Comparison of ENCODE assay signal across 8 mouse cellular contexts in genomic region chr1:91540271-91540826, GRCm38 (mm10). TPM values are rescaled to one million over a fixed set of nuclear protein-coding genes. Genes with fewer than 3 reads are reported as not detected.
A peak's percentile ranks its signal among the peaks of the same experiment; 100 is the strongest.
DNase-seq lines count a peak whose midpoint lies in the region; ATAC-seq and TF ChIP-seq lines count a peak whose summit lies in the region.

Gene Asb1 (plus strand): TSS chr1:91540544.

- H3K36me3 ChIP-seq in forebrain, embryonic 10.5 days (replicated peaks) = peaks cover 5% of the 10 kb centered on the region
- H3K36me3 ChIP-seq in heart, embryonic 15.5 days = no peaks in the 10 kb centered on the region
- peaks cover 11% of the 10 kb centered on the region for H3K36me3 ChIP-seq in liver, embryonic 14.5 days (replicated peaks; ENCODE audit: control insufficient read depth, insufficient read depth, low read depth)
- H3K36me3 ChIP-seq in neural tube, embryonic 11.5 days (ENCODE audit: control insufficient read depth, insufficient read depth, low read length) = no peaks in the 10 kb centered on the region
- no peaks in the 10 kb centered on the region for H3K36me3 ChIP-seq in stomach, postnatal 0 days (ENCODE audit: control insufficient read depth, insufficient read depth, low read length)

- ATAC-seq in heart, embryonic 15.5 days (replicated peaks; ENCODE audit: insufficient number of reproducible peaks, insufficient read depth, low FRiP score, low read depth) = peak; percentile 95
- ATAC-seq in liver, embryonic 14.5 days (ENCODE audit: insufficient read depth) = peak; percentile 90
- ATAC-seq in neural tube, embryonic 11.5 days (ENCODE audit: insufficient read depth, low FRiP score, low TSS enrichment) = peak; percentile 96
- ATAC-seq in stomach, postnatal 0 days (ENCODE audit: low FRiP score, low TSS enrichment) = peak; percentile 97

- TF ChIP-seq CTCF in liver, embryonic 14.5 days (IDR thresholded peaks at IDR 0.05; ENCODE audit: low read depth) = peak; percentile 49
- peak; percentile 52 for TF ChIP-seq CTCF in stomach, postnatal 0 days (IDR thresholded peaks at IDR 0.05; ENCODE audit: low read depth)

- peak within 1 kb of the TSS; percentile 72 for H3K27ac ChIP-seq in forebrain, embryonic 10.5 days
- peak within 1 kb of the TSS; percentile 75 for H3K27ac ChIP-seq in heart, embryonic 15.5 days
- H3K27ac ChIP-seq in liver, embryonic 14.5 days = peak within 1 kb of the TSS; percentile 92
- peak within 1 kb of the TSS; percentile 34; the same call in 1 of the 2 replicates for H3K27ac ChIP-seq in neural tube, embryonic 11.5 days (ENCODE audit: low read depth, low read length)
- no peak within 1 kb of the TSS; the same call in 1 of the 2 replicates for H3K27ac ChIP-seq in stomach, postnatal 0 days (replicated peaks)

- H3K9ac ChIP-seq in heart, embryonic 15.5 days = peak within 1 kb of the TSS; percentile 78
- peak within 1 kb of the TSS; percentile 97 for H3K9ac ChIP-seq in liver, embryonic 14.5 days (replicated peaks)
- peak within 1 kb of the TSS; percentile 70 for H3K9ac ChIP-seq in neural tube, embryonic 11.5 days (ENCODE audit: low read length)
- peak within 1 kb of the TSS; percentile 77 for H3K9ac ChIP-seq in stomach, postnatal 0 days (ENCODE audit: low read length)

- H3K27me3 ChIP-seq in forebrain, embryonic 10.5 days (ENCODE audit: poor library complexity, severe bottlenecking) = peaks cover 41% of the 10 kb centered on the region
- H3K27me3 ChIP-seq in heart, embryonic 15.5 days = peaks cover 13% of the 10 kb centered on the region
- no peaks in the 10 kb centered on the region for H3K27me3 ChIP-seq in liver, embryonic 14.5 days (ENCODE audit: control insufficient read depth, insufficient read depth, low read length)
- H3K27me3 ChIP-seq in neural tube, embryonic 11.5 days (ENCODE audit: control insufficient read depth, insufficient read depth, low read length) = peaks cover 13% of the 10 kb centered on the region; the same call in 1 of the 2 replicates
- H3K27me3 ChIP-seq in stomach, postnatal 0 days (ENCODE audit: control insufficient read depth, insufficient read depth, low read length) = no peaks in the 10 kb centered on the region

- TF ChIP-seq EP300 in liver, embryonic 14.5 days (IDR thresholded peaks at IDR 0.05; ENCODE audit: low read depth) = peak; percentile 50
- no peak for TF ChIP-seq EP300 in stomach, postnatal 0 days (optimal IDR thresholded peaks at IDR 0.05)

- H3K9me3 ChIP-seq in forebrain, embryonic 10.5 days = no peaks in the 10 kb centered on the region
- H3K9me3 ChIP-seq in heart, embryonic 15.5 days (replicated peaks) = no peaks in the 10 kb centered on the region
- no peaks in the 10 kb centered on the region for H3K9me3 ChIP-seq in liver, embryonic 14.5 days (ENCODE audit: control insufficient read depth, low read length)
- no peaks in the 10 kb centered on the region for H3K9me3 ChIP-seq in neural tube, embryonic 11.5 days (ENCODE audit: control insufficient read depth, low read length)
- no peaks in the 10 kb centered on the region for H3K9me3 ChIP-seq in stomach, postnatal 0 days (ENCODE audit: control insufficient read depth, low read length)

- peak; percentile 72 to 80 for DNase-seq in CD8-positive naive resting alpha-beta T cell, adult 2 months (ENCODE audit: low read depth in 2 of 2, low spot score in 2 of 2)
- DNase-seq in c-Kit-positive CD71-negative TER-119-negative erythroid progenitor cells, embryonic 14.5 days (ENCODE audit: low read depth) = peak; percentile 95
- peak; percentile 98 for DNase-seq in forebrain, embryonic 10.5 days (ENCODE audit: extremely low spot score, low spot score)
- DNase-seq in kidney, postnatal 25 days = peak; percentile 94 to 98
- DNase-seq in liver, embryonic 14.5 days (ENCODE audit: low read depth in 3 of 3, low spot score in 3 of 3) = peak; percentile 98 to 100 (median 98)
- DNase-seq in neural tube, embryonic 11.5 days (ENCODE audit: low spot score) = peak; percentile 99
- DNase-seq in stomach, postnatal 0 days (ENCODE audit: low spot score) = peak; percentile 95

- H3K4me1 ChIP-seq in forebrain, embryonic 10.5 days = peaks cover 28% of the 10 kb centered on the region
- peaks cover 19% of the 10 kb centered on the region for H3K4me1 ChIP-seq in heart, embryonic 15.5 days (replicated peaks)
- H3K4me1 ChIP-seq in liver, embryonic 14.5 days (replicated peaks; ENCODE audit: control insufficient read depth in 2 of 2, insufficient read depth in 2 of 2, low read length in 1 of 2) = peaks cover 55 to 56% of the 10 kb centered on the region in 2 experiments
- peaks cover 15% of the 10 kb centered on the region for H3K4me1 ChIP-seq in neural tube, embryonic 11.5 days (ENCODE audit: control insufficient read depth, insufficient read depth, low read length)
- 0 out of 2 replicates have a peak, but pooled peaks cover 2% of the 10 kb centered on the region for H3K4me1 ChIP-seq in stomach, postnatal 0 days (replicated peaks; ENCODE audit: control insufficient read depth, insufficient read depth)

- WGBS in forebrain, embryonic 10.5 days = under 1% methylated on average over 41 of the region's 41 CpGs
- under 1% methylated on average over 41 of the region's 41 CpGs for WGBS in heart, embryonic 15.5 days
- under 1% methylated on average over 41 of the region's 41 CpGs for WGBS in liver, embryonic 14.5 days (ENCODE audit: insufficient replicate concordance)
- WGBS in neural tube, embryonic 11.5 days = under 1% methylated on average over 41 of the region's 41 CpGs
- under 1% methylated on average over 41 of the region's 41 CpGs for WGBS in stomach, postnatal 0 days

- H3K4me3 ChIP-seq in forebrain, embryonic 10.5 days = peak within 1 kb of the TSS; percentile 65
- peak within 1 kb of the TSS; percentile 88 for H3K4me3 ChIP-seq in heart, embryonic 15.5 days
- peak within 1 kb of the TSS; percentile 94 to 97 for H3K4me3 ChIP-seq in liver, embryonic 14.5 days (ENCODE audit: insufficient read depth in 1 of 2, low read depth in 2 of 2, low read length in 2 of 2)
- H3K4me3 ChIP-seq in neural tube, embryonic 11.5 days (ENCODE audit: low read depth, low read length) = peak within 1 kb of the TSS; percentile 83
- peak within 1 kb of the TSS; percentile 92 for H3K4me3 ChIP-seq in stomach, postnatal 0 days (ENCODE audit: low read depth, low read length)

- peak within 1 kb of the TSS; percentile 86 for H3K4me2 ChIP-seq in heart, embryonic 15.5 days
- peak within 1 kb of the TSS; percentile 96 for H3K4me2 ChIP-seq in liver, embryonic 14.5 days (ENCODE audit: low read depth)
- H3K4me2 ChIP-seq in neural tube, embryonic 11.5 days (ENCODE audit: low read depth) = peak within 1 kb of the TSS; percentile 98
- H3K4me2 ChIP-seq in stomach, postnatal 0 days (replicated peaks; ENCODE audit: low read depth) = peak within 1 kb of the TSS; percentile 98

RNA-seq across cellular contexts. Expression of gene Asb1, which starts in this region (rescaled TPM):
- 7.3 and 7.4 TPM in 2 replicates for polyA plus RNA-seq in forebrain, embryonic 10.5 days (2016; fragmentation: Nextera tagmentation; extraction: Ambion mirVana)
- 5.0 and 6.5 TPM in 2 replicates for polyA plus RNA-seq in heart, embryonic 15.5 days (2015; fragmentation: Nextera tagmentation; extraction: Ambion mirVana)
- polyA plus RNA-seq in liver, embryonic 14.5 days (2012; rRNA removed) = 9.4 and 10.4 TPM in 2 replicates
- polyA plus RNA-seq in liver, embryonic 14.5 days (2014; fragmentation: Nextera tagmentation; extraction: Ambion mirVana) = 12.6 and 15.8 TPM in 2 replicates
- 11.9 and 16.7 TPM in 2 replicates for polyA plus RNA-seq in neural tube, embryonic 11.5 days (2014; fragmentation: Nextera tagmentation; extraction: Ambion mirVana)
- 1.6 and 2.3 TPM in 2 replicates for polyA plus RNA-seq in stomach, postnatal 0 days (2015; fragmentation: Nextera tagmentation; extraction: Ambion mirVana)
